Mouse (Mus musculus) heart, embryonic 15.5 days (tissue): ENCODE results near the gene Kif22. TPM values are rescaled to one million over a fixed set of nuclear protein-coding genes. Genes with fewer than 3 reads are reported as not detected.
A peak's percentile ranks its signal among the peaks of the same experiment; 100 is the strongest.

Source experiments
- ATAC-seq: fragments of 200-750 bp; cut with Nextera tagmentation; replicated peaks from 2 replicates; pipeline ENCODE4 v1.8.0; 2017; ENCODE audit warnings: low read depth, moderate TSS enrichment; ENCODE audit not compliant: insufficient number of reproducible peaks, insufficient read depth, low FRiP score
- H3K27ac ChIP-seq: fragments of 300-500 bp; sonication (generic); 2 replicates; pipeline ENCODE4 v1.5.1; 2015; ENCODE audit warnings: mild to moderate bottlenecking, inconsistent platforms
- H3K27me3 ChIP-seq: fragments of 300-500 bp; sonication (generic); 2 replicates; pipeline ENCODE4 v1.6.1; 2015; ENCODE audit warnings: inconsistent platforms
- H3K36me3 ChIP-seq: fragments of 300-500 bp; sonication (generic); 2 replicates; pipeline ENCODE4 v1.6.1; 2015; ENCODE audit warnings: mild to moderate bottlenecking, inconsistent platforms
- H3K4me1 ChIP-seq: fragments of 300-500 bp; sonication (generic); replicated peaks from 2 replicates; pipeline ENCODE4 v1.6.1; 2015; ENCODE audit warnings: inconsistent platforms
- H3K4me2 ChIP-seq: fragments of 300-500 bp; sonication (generic); 2 replicates; pipeline ENCODE4 v1.6.1; 2015; ENCODE audit warnings: inconsistent platforms, mild to moderate bottlenecking, moderate library complexity
- H3K4me3 ChIP-seq: fragments of 300-500 bp; sonication (generic); 2 replicates; pipeline ENCODE4 v1.5.1; 2015; ENCODE audit warnings: mild to moderate bottlenecking, inconsistent platforms
- H3K9ac ChIP-seq: fragments of 300-500 bp; sonication (generic); 2 replicates; pipeline ENCODE4 v1.6.1; 2015; ENCODE audit warnings: mild to moderate bottlenecking, inconsistent platforms
- H3K9me3 ChIP-seq: fragments of 300-500 bp; sonication (generic); replicated peaks from 2 replicates; pipeline ENCODE4 v1.6.1; 2016; ENCODE audit warnings: inconsistent platforms
- WGBS: fragments of 180-500 bp; shearing (Covaris S2); methylation state at CpG from one replicate; pipeline ENCODE4 v1.1.7; 2015; ENCODE audit warnings: mixed read lengths; 5-methylcytosine and 5-hydroxymethylcytosine counted together
- polyA plus RNA-seq: library from polyadenylated mRNA; unstranded; fragments of >200 nt; fragmentation: Nextera tagmentation; extraction: Ambion mirVana; gene quantifications from 2 replicates; pipeline ENCODE4 v1.2.1, GENCODE M21; 2015

Kif22 gene
- polyA plus RNA-seq, 1 experiment from 2014 or later, result 67.5 TPM

- Histone ChIP-seq H3K4me1 (peaks cover 66% of the 10 kb centered on the region), H3K9me3 (no peaks in the 10 kb centered on the region), H3K27me3 (no peaks in the 10 kb centered on the region), H3K36me3 (peaks cover 20% of the 10 kb centered on the region), H3K9ac (peak overlapping the region; percentile 66), H3K4me2 (peak overlapping the region; percentile 82), H3K27ac (peak overlapping the region; percentile 44), H3K4me3 (peak overlapping the region; percentile 53)
- 49% methylated on average over 5 of the region's 5 CpGs for WGBS
- ATAC-seq, result no peak
Measured at GRCm38 (mm10) chr7:127021563-127022527, 20.4 kb downstream of the Kif22 start.

GRCm38 (mm10) chr7:127020901-127021562 lies 21.2 kb downstream of the Kif22 start, which contains the start of the genes Gm42742 and Prrt2:
TSS of gene Gm42742 (minus strand) at chr7:127021097.
TSS of gene Prrt2 (minus strand) at chr7:127021211.
- peaks cover 68% of the 10 kb centered on the region for H3K4me1 ChIP-seq
- H3K4me3 ChIP-seq, result peak within 1 kb of the TSS; percentile 53
- no peak for ATAC-seq
- H3K4me2 ChIP-seq, result peak within 1 kb of the TSS; percentile 82
- no peaks in the 10 kb centered on the region for H3K27me3 ChIP-seq
- peak within 1 kb of the TSS; percentile 44 for H3K27ac ChIP-seq
- H3K9me3 ChIP-seq, result no peaks in the 10 kb centered on the region
- 1% methylated on average over 37 of the region's 37 CpGs for WGBS
- H3K36me3 ChIP-seq, result peaks cover 20% of the 10 kb centered on the region
- H3K9ac ChIP-seq, result peak within 1 kb of the TSS; percentile 66

GRCm38 (mm10) chr7:127020491-127020890 lies 21.8 kb downstream of the Kif22 start:
- H3K4me1 ChIP-seq, result peaks cover 74% of the 10 kb centered on the region
- no peak for ATAC-seq
- H3K4me2 ChIP-seq, result peak overlapping the region; percentile 82

GRCm38 (mm10) chr7:127020031-127020430 lies 22.2 kb downstream of the Kif22 start:
- 74% methylated on average over 3 of the region's 3 CpGs for WGBS
- Histone ChIP-seq H3K4me2 (peak overlapping the region; percentile 82), H3K27me3 (no peaks in the 10 kb centered on the region), H3K36me3 (peaks cover 22% of the 10 kb centered on the region), H3K27ac (peak overlapping the region; percentile 44; the same call in 1 of the 2 replicates), H3K4me1 (peaks cover 77% of the 10 kb centered on the region), H3K9ac (no peak overlapping the region), H3K4me3 (peak overlapping the region; percentile 53), H3K9me3 (no peaks in the 10 kb centered on the region)
- no peak for ATAC-seq

More at GRCm38 (mm10) chr7:127020491-127020890, 21.8 kb downstream of the Kif22 start:
- Histone ChIP-seq H3K9ac (peak overlapping the region; percentile 66), H3K9me3 (no peaks in the 10 kb centered on the region), H3K4me3 (peak overlapping the region; percentile 53), H3K27ac (peak overlapping the region; percentile 44; the same call in 1 of the 2 replicates), H3K27me3 (no peaks in the 10 kb centered on the region), H3K36me3 (peaks cover 20% of the 10 kb centered on the region)
- 49% methylated on average over 5 of the region's 5 CpGs for WGBS

- Histone ChIP-seq H3K9ac (no peak overlapping the region), H3K4me1 (peaks cover 77% of the 10 kb centered on the region), H3K27ac (peak overlapping the region; percentile 44; the same call in 1 of the 2 replicates), H3K4me3 (no peak overlapping the region), H3K27me3 (no peaks in the 10 kb centered on the region), H3K36me3 (peaks cover 24% of the 10 kb centered on the region), H3K9me3 (no peaks in the 10 kb centered on the region), H3K4me2 (peak overlapping the region; percentile 82)
- ATAC-seq, result no peak
- 75% methylated on average over 14 of the region's 14 CpGs for WGBS
Measured at GRCm38 (mm10) chr7:127019306-127019960, 22.8 kb downstream of the Kif22 start.

GRCm38 (mm10) chr7:127018416-127019305 lies 23.6 kb downstream of the Kif22 start:
- Histone ChIP-seq H3K4me2 (no peak overlapping the region), H3K36me3 (peaks cover 21% of the 10 kb centered on the region), H3K9ac (no peak overlapping the region), H3K4me3 (no peak overlapping the region), H3K27me3 (no peaks in the 10 kb centered on the region), H3K27ac (peak overlapping the region; percentile 99; the same call in 1 of the 2 replicates), H3K4me1 (peaks cover 76% of the 10 kb centered on the region), H3K9me3 (no peaks in the 10 kb centered on the region)
- ATAC-seq, result no peak
- 81% methylated on average over 15 of the region's 15 CpGs for WGBS

- Histone ChIP-seq H3K4me1 (peaks cover 75% of the 10 kb centered on the region), H3K27ac (peak overlapping the region; percentile 99), H3K9me3 (no peaks in the 10 kb centered on the region), H3K9ac (no peak overlapping the region), H3K36me3 (peaks cover 17% of the 10 kb centered on the region), H3K4me3 (no peak overlapping the region), H3K4me2 (no peak overlapping the region), H3K27me3 (no peaks in the 10 kb centered on the region)
- 39% methylated on average over 6 of the region's 6 CpGs for WGBS
- no peak for ATAC-seq
Measured at GRCm38 (mm10) chr7:127017950-127018345, 24.3 kb downstream of the Kif22 start.

- Histone ChIP-seq H3K36me3 (peaks cover 14% of the 10 kb centered on the region; the same call in 1 of the 2 replicates), H3K9ac (peak within 1 kb of the TSS; percentile 93), H3K27ac (peak within 1 kb of the TSS; percentile 99), H3K9me3 (no peaks in the 10 kb centered on the region), H3K4me3 (peak within 1 kb of the TSS; percentile 77), H3K27me3 (no peaks in the 10 kb centered on the region), H3K4me2 (peak within 1 kb of the TSS; percentile 88), H3K4me1 (peaks cover 68% of the 10 kb centered on the region)
- 4% methylated on average over 39 of the region's 39 CpGs for WGBS
- peak; percentile 79 for ATAC-seq
Measured at GRCm38 (mm10) chr7:127016971-127017949, 25.0 kb downstream of the Kif22 start, which contains the start of gene Pagr1a. TSS of gene Pagr1a (minus strand) at chr7:127017352.

GRCm38 (mm10) chr7:127016486-127016938 lies 25.8 kb downstream of the Kif22 start:
- H3K9ac ChIP-seq, result peak overlapping the region; percentile 93
- peak overlapping the region; percentile 88 for H3K4me2 ChIP-seq
- H3K27ac ChIP-seq, result peak overlapping the region; percentile 99
- peak; percentile 54 for ATAC-seq
- WGBS, result 0% methylated on average over 22 of the region's 22 CpGs
- H3K9me3 ChIP-seq, result no peaks in the 10 kb centered on the region
- peaks cover 11% of the 10 kb centered on the region; the same call in 1 of the 2 replicates for H3K36me3 ChIP-seq
- peaks cover 61% of the 10 kb centered on the region for H3K4me1 ChIP-seq
- H3K4me3 ChIP-seq, result peak overlapping the region; percentile 77
- H3K27me3 ChIP-seq, result no peaks in the 10 kb centered on the region

GRCm38 (mm10) chr7:127016481-127016485 lies 26.0 kb downstream of the Kif22 start, which contains the start of gene Pagr1b:
TSS of gene Pagr1b (minus strand) at chr7:127016484.
- no peak for ATAC-seq
- Histone ChIP-seq H3K9me3 (no peaks in the 10 kb centered on the region), H3K4me3 (peak within 1 kb of the TSS; percentile 77), H3K4me1 (peaks cover 59% of the 10 kb centered on the region), H3K4me2 (peak within 1 kb of the TSS; percentile 88), H3K36me3 (peaks cover 11% of the 10 kb centered on the region; the same call in 1 of the 2 replicates), H3K27ac (peak within 1 kb of the TSS; percentile 99), H3K27me3 (no peaks in the 10 kb centered on the region), H3K9ac (peak within 1 kb of the TSS; percentile 93)
